Mouse (Mus musculus) lung, postnatal 0 days (tissue): ENCODE results near the gene Tmem108. TPM values are rescaled to one million over a fixed set of nuclear protein-coding genes. Genes with fewer than 3 reads are reported as not detected.

Experiments used
- ATAC-seq: fragments of 200-750 bp; cut with Nextera tagmentation; 2 replicates; pipeline ENCODE4 v1.8.0; 2017; ENCODE audit warnings: moderate library complexity
- DNase-seq: peaks from one replicate; pipeline ENCODE4 v3.0.0-alpha.2; 2016; ENCODE audit warnings: low spot score
- H3K27ac ChIP-seq: fragments of 300-500 bp; sonication (generic); 2 replicates; pipeline ENCODE4 v1.5.1; 2014; ENCODE audit warnings: antibody characterized with exemption, mild to moderate bottlenecking, low read length, mixed read lengths
- H3K27me3 ChIP-seq: fragments of 300-500 bp; sonication (generic); replicated peaks from 2 replicates; pipeline ENCODE4 v1.6.1; 2014; ENCODE audit warnings: low read length, mixed read lengths; ENCODE audit not compliant: insufficient read depth
- H3K36me3 ChIP-seq: fragments of 300-500 bp; sonication (generic); 2 replicates; pipeline ENCODE4 v1.6.1; 2014; ENCODE audit warnings: low read length, mixed read lengths; ENCODE audit not compliant: insufficient read depth
- H3K4me1 ChIP-seq: fragments of 300-500 bp; sonication (generic); 2 replicates; pipeline ENCODE4 v1.6.1; 2014; ENCODE audit warnings: antibody characterized with exemption, low read depth, low read length, mixed read lengths; ENCODE audit not compliant: insufficient read depth
- H3K4me2 ChIP-seq: fragments of 300-500 bp; sonication (generic); replicated peaks from 2 replicates; pipeline ENCODE4 v1.6.1; 2014; ENCODE audit warnings: low read depth, mild to moderate bottlenecking, low read length, moderate library complexity, mixed read lengths
- H3K4me3 ChIP-seq: fragments of 300-500 bp; sonication (generic); 2 replicates; pipeline ENCODE4 v1.5.1; 2014; ENCODE audit warnings: low read depth, low read length
- H3K9ac ChIP-seq: fragments of 300-500 bp; sonication (generic); replicated peaks from 2 replicates; pipeline ENCODE4 v1.6.1; 2014; ENCODE audit warnings: low read depth, mild to moderate bottlenecking
- H3K9me3 ChIP-seq: fragments of 300-500 bp; sonication (generic); 2 replicates; pipeline ENCODE4 v1.6.1; 2016; ENCODE audit warnings: low read length, mixed read lengths
- CTCF ChIP-seq: IDR thresholded peaks from 2 replicates; pipeline ENCODE4 v1.5.1; 2016; ENCODE audit warnings: antibody characterized with exemption, mild to moderate bottlenecking
- EP300 ChIP-seq: IDR thresholded peaks from 2 replicates; pipeline ENCODE4 v1.6.1; 2016; ENCODE audit warnings: antibody characterized with exemption, mild to moderate bottlenecking, control low read depth
- WGBS: fragments of 180-500 bp; shearing (Covaris S2); extraction: QIAGEN DNeasy Blood & Tissue Kit; methylation state at CpG from one replicate; pipeline ENCODE4 v1.1.7; 2014; 5-methylcytosine and 5-hydroxymethylcytosine counted together
- polyA plus RNA-seq: library from polyadenylated mRNA; unstranded; fragments of >200 nt; fragmentation: Nextera tagmentation; extraction: Ambion mirVana; gene quantifications from 2 replicates; pipeline ENCODE4 v1.2.1, GENCODE M21; 2015

Tmem108 gene
- polyA plus RNA-seq, 1 experiment from 2014 or later: 7.3 TPM

DNA sequence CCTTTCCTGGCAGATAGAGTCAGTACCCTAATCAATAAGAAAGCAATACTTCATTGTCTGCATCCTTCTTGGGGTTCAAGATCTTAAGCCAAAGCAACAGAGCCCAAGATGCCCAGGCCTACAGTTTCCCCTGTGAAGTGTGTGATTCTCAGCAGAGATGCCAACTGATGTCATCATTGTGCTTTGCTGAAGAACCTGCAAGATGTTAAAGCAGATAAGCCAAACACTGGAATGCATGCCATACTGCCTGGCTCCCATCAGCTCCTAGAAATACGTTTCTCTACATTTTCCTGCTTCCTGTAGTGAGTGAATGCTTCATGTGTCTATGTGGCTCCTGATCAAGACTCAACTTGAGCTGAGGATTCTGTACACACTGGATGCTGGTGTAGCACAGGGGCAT is 122.2 kb downstream of the Tmem108 start:
- WGBS: 28% methylated on average over 1 of the region's 1 CpGs
- no peaks in the 10 kb centered on the region for H3K36me3 ChIP-seq
- ATAC-seq (no peak), DNase-seq (no peak)
- no peak overlapping the region for H3K4me3 ChIP-seq
- no peaks in the 10 kb centered on the region for H3K9me3 ChIP-seq
- H3K27ac ChIP-seq: no peak overlapping the region
- TF ChIP-seq EP300 (no peak), CTCF (no peak)
- H3K4me2 ChIP-seq: no peak overlapping the region
- no peaks in the 10 kb centered on the region for H3K4me1 ChIP-seq
- no peaks in the 10 kb centered on the region for H3K27me3 ChIP-seq
- H3K9ac ChIP-seq: no peak overlapping the region

- Histone ChIP-seq H3K9me3 (no peaks in the 10 kb centered on the region), H3K4me3 (no peak overlapping the region), H3K4me1 (no peaks in the 10 kb centered on the region), H3K9ac (no peak overlapping the region), H3K27me3 (no peaks in the 10 kb centered on the region), H3K27ac (no peak overlapping the region), H3K36me3 (no peaks in the 10 kb centered on the region), H3K4me2 (no peak overlapping the region)
- 64% methylated on average over 3 of the region's 3 CpGs for WGBS
- ATAC-seq (no peak), DNase-seq (no peak)
- no peak for TF ChIP-seq CTCF
- no peak for TF ChIP-seq EP300
Measured at GRCm38 (mm10) chr9:103637451-103637850, 124.2 kb downstream of the Tmem108 start.

DNA sequence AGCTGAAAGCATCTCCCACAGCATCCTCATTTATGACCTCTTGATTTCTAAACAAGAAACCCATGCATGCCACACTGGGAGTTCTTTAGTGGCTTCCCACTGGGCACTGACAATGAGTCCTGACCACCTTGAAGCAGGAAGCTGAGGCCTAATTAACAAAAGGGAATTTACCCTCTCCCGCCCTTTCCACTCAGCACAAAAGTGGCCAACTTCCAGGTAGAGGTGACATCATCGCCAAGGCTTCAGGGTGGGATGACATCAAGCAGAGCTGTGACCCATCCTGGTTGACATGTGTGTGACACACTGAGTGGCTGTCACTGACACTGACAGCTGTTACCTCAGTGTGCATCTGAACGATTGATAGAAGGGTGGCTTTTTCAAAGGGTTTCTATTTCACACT is 124.8 kb downstream of the Tmem108 start:
- Histone ChIP-seq H3K27ac (no peak overlapping the region), H3K27me3 (no peaks in the 10 kb centered on the region), H3K4me2 (no peak overlapping the region), H3K4me3 (no peak overlapping the region), H3K9ac (no peak overlapping the region), H3K36me3 (no peaks in the 10 kb centered on the region), H3K9me3 (no peaks in the 10 kb centered on the region), H3K4me1 (no peaks in the 10 kb centered on the region)
- DNase-seq: no peak
- WGBS: 48% methylated on average over 3 of the region's 3 CpGs
- TF ChIP-seq EP300 (no peak), CTCF (no peak)
- ATAC-seq: no peak

DNA sequence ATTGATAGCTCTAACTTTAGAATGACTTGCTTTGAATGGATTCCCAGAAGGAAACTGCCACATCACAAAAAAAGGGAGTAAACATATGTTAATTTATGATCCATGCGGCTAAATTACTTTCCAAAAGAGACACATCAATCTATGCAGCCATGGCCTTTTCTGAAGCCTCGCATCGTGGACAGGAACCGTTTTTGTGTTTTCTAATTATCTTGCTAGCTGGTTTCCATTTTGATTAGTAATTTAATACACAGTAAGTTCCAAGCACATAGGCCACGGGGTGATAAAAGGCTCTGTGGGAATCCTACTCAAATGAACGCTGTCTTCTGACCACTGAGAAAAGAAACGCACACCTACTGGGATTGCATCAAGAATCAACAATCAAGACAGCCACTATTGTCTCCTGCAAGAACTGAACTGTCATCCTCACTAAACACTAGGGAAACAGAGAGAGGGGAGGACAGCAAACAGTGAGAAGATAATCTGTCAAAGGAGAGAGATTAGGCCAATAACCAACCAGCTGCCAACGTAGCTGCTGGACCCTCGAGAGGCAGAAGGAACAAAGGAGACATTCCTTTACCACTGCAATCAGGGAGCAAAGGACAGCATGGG is 132.7 kb downstream of the Tmem108 start:
- WGBS: 41% methylated on average over 9 of the region's 9 CpGs

GRCm38 (mm10) chr9:103627404-103627900 is 134.2 kb downstream of the Tmem108 start:
- ATAC-seq (no peak), DNase-seq (no peak)
- no peaks in the 10 kb centered on the region for H3K27me3 ChIP-seq
- TF ChIP-seq EP300 (no peak), CTCF (no peak)
- no peak overlapping the region for H3K27ac ChIP-seq
- 92% methylated on average over 8 of the region's 8 CpGs for WGBS
- H3K9ac ChIP-seq: no peak overlapping the region
- no peak overlapping the region for H3K4me2 ChIP-seq
- H3K4me1 ChIP-seq: no peaks in the 10 kb centered on the region
- no peak overlapping the region for H3K4me3 ChIP-seq
- no peaks in the 10 kb centered on the region for H3K36me3 ChIP-seq
- no peaks in the 10 kb centered on the region for H3K9me3 ChIP-seq

More for the DNA sequence above, 132.7 kb downstream of the Tmem108 start:
- TF ChIP-seq CTCF (no peak), EP300 (no peak)
- H3K27ac ChIP-seq: no peak overlapping the region
- no peak overlapping the region for H3K4me3 ChIP-seq
- H3K4me2 ChIP-seq: no peak overlapping the region
- ATAC-seq (no peak), DNase-seq (no peak)
- no peak overlapping the region for H3K9ac ChIP-seq
- H3K4me1 ChIP-seq: no peaks in the 10 kb centered on the region
- H3K27me3 ChIP-seq: no peaks in the 10 kb centered on the region
- no peaks in the 10 kb centered on the region for H3K36me3 ChIP-seq
- no peaks in the 10 kb centered on the region for H3K9me3 ChIP-seq

GRCm38 (mm10) chr9:103626156-103626555 is 135.5 kb downstream of the Tmem108 start:
- H3K27me3 ChIP-seq: no peaks in the 10 kb centered on the region
- H3K4me1 ChIP-seq: no peaks in the 10 kb centered on the region
- H3K27ac ChIP-seq: no peak overlapping the region
- no peaks in the 10 kb centered on the region for H3K36me3 ChIP-seq
- H3K4me2 ChIP-seq: no peak overlapping the region
- no peak overlapping the region for H3K4me3 ChIP-seq
- no peak for DNase-seq
- TF ChIP-seq EP300 (no peak), CTCF (no peak)
- ATAC-seq: no peak
- 82% methylated on average over 4 of the region's 4 CpGs for WGBS
- no peak overlapping the region for H3K9ac ChIP-seq
- H3K9me3 ChIP-seq: no peaks in the 10 kb centered on the region

GRCm38 (mm10) chr9:103624649-103625048 is 137.0 kb downstream of the Tmem108 start:
- Histone ChIP-seq H3K27me3 (no peaks in the 10 kb centered on the region), H3K36me3 (no peaks in the 10 kb centered on the region), H3K9ac (no peak overlapping the region), H3K4me1 (no peaks in the 10 kb centered on the region), H3K27ac (no peak overlapping the region), H3K9me3 (no peaks in the 10 kb centered on the region), H3K4me3 (no peak overlapping the region), H3K4me2 (no peak overlapping the region)
- peak; percentile 91 for TF ChIP-seq CTCF
- no peak for TF ChIP-seq EP300
- peak; percentile 75 for ATAC-seq
- WGBS: 24% methylated on average over 1 of the region's 1 CpGs
- peak; percentile 89 for DNase-seq
